Mouse (Mus musculus): Measurements from ENCODE around the gene Sipa1l1. TPM values are rescaled to one million over a fixed set of nuclear protein-coding genes. Genes with fewer than 3 reads are reported as not detected.
"Not testable (repeated sequence)": the region's sequence is repeated elsewhere in the genome, so short reads cannot be mapped to it uniquely, and the experiment has no call there.

Gene Sipa1l1
- polyA plus RNA-seq, 1 experiment, result 35.1 TPM

GRCm38 (mm10) chr12:82476028-82476427 is 306.9 kb downstream of the Sipa1l1 start:
- Histone ChIP-seq H3K4me3 (replicated peaks; ENCODE audit: insufficient read depth, low read depth, low read length) (no peak overlapping the region), H3K4me1 (ENCODE audit: control insufficient read depth, insufficient read depth, low read length) (no peaks in the 10 kb centered on the region; the same call in 1 of the 2 replicates), H3K27ac (ENCODE audit: insufficient read depth, low read length) (no peak overlapping the region), H3K27me3 (ENCODE audit: control insufficient read depth, insufficient read depth, low read length) (no peaks in the 10 kb centered on the region; the same call in 1 of the 2 replicates)
- DNase-seq, result no peak
- TF ChIP-seq CTCF (IDR thresholded peaks at IDR 0.05; ENCODE audit: borderline replicate concordance, insufficient read depth, low read depth, low read length) (no peak), POLR2A (IDR thresholded peaks at IDR 0.05; ENCODE audit: borderline replicate concordance, insufficient read depth, low read length) (no peak)
- 56% methylated on average over 10 of the region's 10 CpGs for WGBS

GRCm38 (mm10) chr12:82476580-82476979 is 307.5 kb downstream of the Sipa1l1 start:
- H3K27me3 ChIP-seq (ENCODE audit: control insufficient read depth, insufficient read depth, low read length), result no peaks in the 10 kb centered on the region; the same call in 1 of the 2 replicates
- no peaks in the 10 kb centered on the region; the same call in 1 of the 2 replicates for H3K4me1 ChIP-seq (ENCODE audit: control insufficient read depth, insufficient read depth, low read length)
- no peak for TF ChIP-seq POLR2A (IDR thresholded peaks at IDR 0.05; ENCODE audit: borderline replicate concordance, insufficient read depth, low read length)
- no peak for TF ChIP-seq CTCF (IDR thresholded peaks at IDR 0.05; ENCODE audit: borderline replicate concordance, insufficient read depth, low read depth, low read length)
- no peak for DNase-seq
- H3K4me3 ChIP-seq (replicated peaks; ENCODE audit: insufficient read depth, low read depth, low read length), result no peak overlapping the region
- 60% methylated on average over 2 of the region's 2 CpGs for WGBS
- no peak overlapping the region for H3K27ac ChIP-seq (ENCODE audit: insufficient read depth, low read length)

GRCm38 (mm10) chr12:82477826-82478225 is 308.7 kb downstream of the Sipa1l1 start:
- no peak for DNase-seq
- H3K4me3 ChIP-seq (replicated peaks; ENCODE audit: insufficient read depth, low read depth, low read length), result no peak overlapping the region

GRCm38 (mm10) chr12:82478256-82478655 is 309.1 kb downstream of the Sipa1l1 start:
- no peak overlapping the region for H3K4me3 ChIP-seq (replicated peaks; ENCODE audit: insufficient read depth, low read depth, low read length)
- no peaks in the 10 kb centered on the region; the same call in 1 of the 2 replicates for H3K4me1 ChIP-seq (ENCODE audit: control insufficient read depth, insufficient read depth, low read length)
- TF ChIP-seq POLR2A (IDR thresholded peaks at IDR 0.05; ENCODE audit: borderline replicate concordance, insufficient read depth, low read length), result no peak
- no peak for TF ChIP-seq CTCF (IDR thresholded peaks at IDR 0.05; ENCODE audit: borderline replicate concordance, insufficient read depth, low read depth, low read length)
- no peaks in the 10 kb centered on the region; the same call in 1 of the 2 replicates for H3K27me3 ChIP-seq (ENCODE audit: control insufficient read depth, insufficient read depth, low read length)
- no peak overlapping the region for H3K27ac ChIP-seq (ENCODE audit: insufficient read depth, low read length)
- WGBS, result 23% methylated on average over 8 of the region's 8 CpGs
- no peak for DNase-seq

More at GRCm38 (mm10) chr12:82477826-82478225, 308.7 kb downstream of the Sipa1l1 start:
- Histone ChIP-seq H3K4me1 (ENCODE audit: control insufficient read depth, insufficient read depth, low read length) (no peaks in the 10 kb centered on the region; the same call in 1 of the 2 replicates), H3K27me3 (ENCODE audit: control insufficient read depth, insufficient read depth, low read length) (no peaks in the 10 kb centered on the region; the same call in 1 of the 2 replicates), H3K27ac (ENCODE audit: insufficient read depth, low read length) (no peak overlapping the region)
- TF ChIP-seq POLR2A (IDR thresholded peaks at IDR 0.05; ENCODE audit: borderline replicate concordance, insufficient read depth, low read length), result no peak
- TF ChIP-seq CTCF (IDR thresholded peaks at IDR 0.05; ENCODE audit: borderline replicate concordance, insufficient read depth, low read depth, low read length), result no peak
- 26% methylated on average over 5 of the region's 5 CpGs for WGBS

- Histone ChIP-seq H3K4me3 (replicated peaks; ENCODE audit: insufficient read depth, low read depth, low read length) (no peak overlapping the region), H3K4me1 (ENCODE audit: control insufficient read depth, insufficient read depth, low read length) (no peaks in the 10 kb centered on the region; the same call in 1 of the 2 replicates), H3K27ac (ENCODE audit: insufficient read depth, low read length) (no peak overlapping the region), H3K27me3 (ENCODE audit: control insufficient read depth, insufficient read depth, low read length) (no peaks in the 10 kb centered on the region; the same call in 1 of the 2 replicates)
- DNase-seq, result no peak
- 60% methylated on average over 3 of the region's 3 CpGs for WGBS
- no peak for TF ChIP-seq POLR2A (IDR thresholded peaks at IDR 0.05; ENCODE audit: borderline replicate concordance, insufficient read depth, low read length)
These were observed 310.3 kb downstream of the Sipa1l1 start for GRCm38 (mm10) chr12:82479393-82479792.

- H3K4me1 ChIP-seq (ENCODE audit: control insufficient read depth, insufficient read depth, low read length); DNase-seq; H3K27ac ChIP-seq (ENCODE audit: insufficient read depth, low read length); H3K27me3 ChIP-seq (ENCODE audit: control insufficient read depth, insufficient read depth, low read length); H3K4me3 ChIP-seq (replicated peaks; ENCODE audit: insufficient read depth, low read depth, low read length): not testable (repeated sequence)
- 68% methylated on average over 5 of the region's 5 CpGs for WGBS
These were observed 311.3 kb downstream of the Sipa1l1 start for GRCm38 (mm10) chr12:82480425-82480824.

- H3K27me3 ChIP-seq (ENCODE audit: control insufficient read depth, insufficient read depth, low read length), result no peaks in the 10 kb centered on the region; the same call in 1 of the 2 replicates
- H3K4me1 ChIP-seq (ENCODE audit: control insufficient read depth, insufficient read depth, low read length), result peaks cover 6% of the 10 kb centered on the region; the same call in 1 of the 2 replicates
- DNase-seq, result no peak
- WGBS, result 73% methylated on average over 2 of the region's 2 CpGs
- no peak overlapping the region for H3K4me3 ChIP-seq (replicated peaks; ENCODE audit: insufficient read depth, low read depth, low read length)
- no peak overlapping the region for H3K27ac ChIP-seq (ENCODE audit: insufficient read depth, low read length)
- TF ChIP-seq CTCF (IDR thresholded peaks at IDR 0.05; ENCODE audit: borderline replicate concordance, insufficient read depth, low read depth, low read length) (no peak), POLR2A (IDR thresholded peaks at IDR 0.05; ENCODE audit: borderline replicate concordance, insufficient read depth, low read length) (no peak)
These were observed 316.3 kb downstream of the Sipa1l1 start for GRCm38 (mm10) chr12:82485466-82485865.

- no peak overlapping the region for H3K4me3 ChIP-seq (replicated peaks; ENCODE audit: insufficient read depth, low read depth, low read length)
- H3K4me1 ChIP-seq (ENCODE audit: control insufficient read depth, insufficient read depth, low read length), result peaks cover 6% of the 10 kb centered on the region; the same call in 1 of the 2 replicates
- peak in 1 of 2 experiments; percentile 23 for DNase-seq
- WGBS, result 27% methylated on average over 6 of the region's 6 CpGs
- no peaks in the 10 kb centered on the region for H3K27me3 ChIP-seq (ENCODE audit: control insufficient read depth, insufficient read depth, low read length)
- H3K27ac ChIP-seq (ENCODE audit: insufficient read depth, low read length), result no peak overlapping the region
- TF ChIP-seq CTCF (IDR thresholded peaks at IDR 0.05; ENCODE audit: borderline replicate concordance, insufficient read depth, low read depth, low read length) (no peak), POLR2A (IDR thresholded peaks at IDR 0.05; ENCODE audit: borderline replicate concordance, insufficient read depth, low read length) (no peak)
These were observed 317.9 kb downstream of the Sipa1l1 start for GRCm38 (mm10) chr12:82486829-82487560.

Data from cerebellum, adult 2 months (tissue).